Mouse (Mus musculus) thymus, adult 2 months (tissue): ENCODE results near the gene Kat6b.

Experiments used
- CTCF ChIP-seq: fragments of 200-500 bp; IDR thresholded peaks from 2 replicates; pipeline ENCODE4 v1.5.1; 2012; ENCODE audit warnings: mild to moderate bottlenecking, control low read depth, low read length, moderate library complexity, borderline replicate concordance; ENCODE audit not compliant: control insufficient read depth, poor library complexity, insufficient read depth; ENCODE audit errors: extremely low read depth
- POLR2A ChIP-seq: fragments of 200-500 bp; IDR thresholded peaks from 2 replicates; pipeline ENCODE4 v1.6.1; 2012; ENCODE audit warnings: mild to moderate bottlenecking, low read length, control low read depth, moderate library complexity; ENCODE audit not compliant: control insufficient read depth, poor library complexity, insufficient read depth; ENCODE audit errors: extremely low read depth

- TF ChIP-seq CTCF (no peak), POLR2A (no peak)
Observed at GRCm38 (mm10) chr14:21583051-21583450, 101.8 kb downstream of the Kat6b start.
